Mouse (Mus musculus): ENCODE data around the gene Pcsk7.

DNA sequence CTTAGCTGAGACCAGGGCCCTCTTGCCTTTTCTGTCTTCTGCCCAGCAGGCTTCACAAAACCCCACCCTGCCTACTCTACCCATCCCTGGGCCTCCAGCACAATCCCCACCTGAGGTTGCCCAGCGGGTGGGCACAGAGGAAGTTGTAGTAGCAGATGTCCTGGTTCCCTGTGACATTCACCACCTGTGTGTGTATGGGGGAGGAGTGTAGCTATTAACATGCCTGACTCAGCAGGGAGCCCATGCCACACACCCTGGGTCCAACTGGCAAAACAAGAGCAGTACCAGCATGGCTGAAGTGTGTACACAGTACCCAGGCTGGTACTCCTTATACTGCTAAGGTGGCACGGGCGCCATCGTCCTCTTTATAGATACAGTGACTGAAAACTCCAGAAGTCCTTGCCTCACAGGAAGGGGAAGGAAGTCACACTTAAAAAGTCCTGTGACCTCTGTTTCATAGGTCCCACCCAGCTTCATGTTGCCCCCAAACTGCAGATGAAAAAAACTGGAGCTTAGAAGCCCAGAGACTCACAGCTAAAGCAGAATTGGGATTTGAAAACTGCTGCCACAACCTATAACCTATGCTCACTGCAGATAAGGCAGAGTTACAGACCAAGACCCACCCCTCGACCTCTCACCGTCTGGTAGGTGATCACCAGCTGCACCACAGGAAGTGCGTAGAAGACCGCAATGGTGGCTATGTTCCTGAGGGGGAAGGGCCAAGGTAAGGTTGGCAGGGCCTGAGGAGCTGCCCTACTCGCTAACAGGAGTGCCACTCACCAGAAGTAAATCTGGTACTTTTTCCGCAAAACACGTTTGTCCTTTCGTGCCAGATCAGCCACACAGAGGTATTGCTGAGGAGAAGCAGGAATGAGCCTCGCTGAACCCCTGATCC, 38.5 kb downstream of the Pcsk7 start:
- TF ChIP-seq CTCF (IDR thresholded peaks at IDR 0.05; ENCODE audit: insufficient read depth, low read depth, low read length) (no peak), POLR2A (IDR thresholded peaks at IDR 0.05; ENCODE audit: insufficient read depth, low read depth, low read length) (no peak)

Data from olfactory bulb, adult 2 months (tissue).